Mouse (Mus musculus): Measurements from ENCODE around the gene Egr4. TPM values are rescaled to one million over a fixed set of nuclear protein-coding genes. Genes with fewer than 3 reads are reported as not detected.

The Egr4 gene
- polyA plus RNA-seq, 1 experiment from 2014 or later, result not detected

GRCm38 (mm10) chr6:85500416-85500815 is 13.0 kb downstream of the Egr4 start:
- WGBS, result 64% methylated on average over 1 of the region's 1 CpGs

GRCm38 (mm10) chr6:85498147-85498546 is 15.2 kb downstream of the Egr4 start:
- ATAC-seq (no peak), DNase-seq (ENCODE audit: low spot score) (no peak)
- Histone ChIP-seq H3K9me3 (ENCODE audit: low read length) (no peaks in the 10 kb centered on the region), H3K27me3 (replicated peaks; ENCODE audit: insufficient read depth, low read length) (no peaks in the 10 kb centered on the region), H3K9ac (replicated peaks; ENCODE audit: low read depth) (no peak overlapping the region), H3K4me2 (replicated peaks; ENCODE audit: low read depth, low read length) (no peak overlapping the region), H3K27ac (ENCODE audit: low read length) (no peak overlapping the region), H3K4me1 (ENCODE audit: insufficient read depth, low read depth, low read length) (no peaks in the 10 kb centered on the region; the same call in 1 of the 2 replicates), H3K36me3 (ENCODE audit: insufficient read depth, low read length) (no peaks in the 10 kb centered on the region), H3K4me3 (ENCODE audit: low read depth, low read length) (no peak overlapping the region)
- WGBS, result 55% methylated on average over 9 of the region's 9 CpGs
- TF ChIP-seq CTCF (IDR thresholded peaks at IDR 0.05) (no peak), EP300 (IDR thresholded peaks at IDR 0.05) (no peak)

More at GRCm38 (mm10) chr6:85500416-85500815, 13.0 kb downstream of the Egr4 start:
- Histone ChIP-seq H3K9ac (replicated peaks; ENCODE audit: low read depth) (no peak overlapping the region), H3K36me3 (ENCODE audit: insufficient read depth, low read length) (no peaks in the 10 kb centered on the region), H3K4me3 (ENCODE audit: low read depth, low read length) (no peak overlapping the region), H3K27ac (ENCODE audit: low read length) (no peak overlapping the region), H3K9me3 (ENCODE audit: low read length) (no peaks in the 10 kb centered on the region), H3K4me1 (ENCODE audit: insufficient read depth, low read depth, low read length) (no peaks in the 10 kb centered on the region; the same call in 1 of the 2 replicates), H3K27me3 (replicated peaks; ENCODE audit: insufficient read depth, low read length) (no peaks in the 10 kb centered on the region), H3K4me2 (replicated peaks; ENCODE audit: low read depth, low read length) (no peak overlapping the region)
- ATAC-seq (no peak), DNase-seq (ENCODE audit: low spot score) (no peak)
- TF ChIP-seq EP300 (IDR thresholded peaks at IDR 0.05) (no peak), CTCF (IDR thresholded peaks at IDR 0.05) (no peak)

GRCm38 (mm10) chr6:85496976-85497375 is 16.4 kb downstream of the Egr4 start:
- no peaks in the 10 kb centered on the region for H3K27me3 ChIP-seq (replicated peaks; ENCODE audit: insufficient read depth, low read length)
- H3K4me2 ChIP-seq (replicated peaks; ENCODE audit: low read depth, low read length), result no peak overlapping the region
- no peak overlapping the region for H3K4me3 ChIP-seq (ENCODE audit: low read depth, low read length)
- TF ChIP-seq CTCF (IDR thresholded peaks at IDR 0.05), result no peak
- TF ChIP-seq EP300 (IDR thresholded peaks at IDR 0.05), result no peak
- H3K36me3 ChIP-seq (ENCODE audit: insufficient read depth, low read length), result no peaks in the 10 kb centered on the region
- H3K9me3 ChIP-seq (ENCODE audit: low read length), result no peaks in the 10 kb centered on the region
- no peaks in the 10 kb centered on the region for H3K4me1 ChIP-seq (ENCODE audit: insufficient read depth, low read depth, low read length)
- ATAC-seq, result no peak
- H3K27ac ChIP-seq (ENCODE audit: low read length), result no peak overlapping the region
- DNase-seq (ENCODE audit: low spot score), result no peak
- no peak overlapping the region for H3K9ac ChIP-seq (replicated peaks; ENCODE audit: low read depth)

- Histone ChIP-seq H3K27ac (ENCODE audit: low read length) (no peak overlapping the region), H3K36me3 (ENCODE audit: insufficient read depth, low read length) (no peaks in the 10 kb centered on the region), H3K4me1 (ENCODE audit: insufficient read depth, low read depth, low read length) (no peaks in the 10 kb centered on the region), H3K9me3 (ENCODE audit: low read length) (no peaks in the 10 kb centered on the region), H3K27me3 (replicated peaks; ENCODE audit: insufficient read depth, low read length) (no peaks in the 10 kb centered on the region), H3K4me3 (ENCODE audit: low read depth, low read length) (no peak overlapping the region), H3K9ac (replicated peaks; ENCODE audit: low read depth) (no peak overlapping the region), H3K4me2 (replicated peaks; ENCODE audit: low read depth, low read length) (no peak overlapping the region)
- DNase-seq (ENCODE audit: low spot score) (no peak), ATAC-seq (no peak)
- 74% methylated on average over 3 of the region's 3 CpGs for WGBS
- TF ChIP-seq EP300 (IDR thresholded peaks at IDR 0.05) (no peak), CTCF (IDR thresholded peaks at IDR 0.05) (no peak)
These were observed 21.8 kb downstream of the Egr4 start for GRCm38 (mm10) chr6:85491606-85492005.

GRCm38 (mm10) chr6:85490252-85490651 is 23.1 kb downstream of the Egr4 start:
- ATAC-seq, result no peak
- Histone ChIP-seq H3K4me3 (ENCODE audit: low read depth, low read length) (no peak overlapping the region), H3K9ac (replicated peaks; ENCODE audit: low read depth) (no peak overlapping the region), H3K27me3 (replicated peaks; ENCODE audit: insufficient read depth, low read length) (no peaks in the 10 kb centered on the region), H3K36me3 (ENCODE audit: insufficient read depth, low read length) (no peaks in the 10 kb centered on the region), H3K4me1 (ENCODE audit: insufficient read depth, low read depth, low read length) (no peaks in the 10 kb centered on the region), H3K9me3 (ENCODE audit: low read length) (no peaks in the 10 kb centered on the region), H3K27ac (ENCODE audit: low read length) (no peak overlapping the region), H3K4me2 (replicated peaks; ENCODE audit: low read depth, low read length) (no peak overlapping the region)
- DNase-seq (ENCODE audit: low spot score), result no peak
- whole genome bisulfite sequencing, result 90% methylated on average over 4 of the region's 4 CpGs
- TF ChIP-seq EP300 (IDR thresholded peaks at IDR 0.05) (no peak), CTCF (IDR thresholded peaks at IDR 0.05) (no peak)

- WGBS, result 68% methylated on average over 3 of the region's 3 CpGs
- Histone ChIP-seq H3K27ac (ENCODE audit: low read length) (no peak overlapping the region), H3K27me3 (replicated peaks; ENCODE audit: insufficient read depth, low read length) (0 out of 2 replicates have a peak, but pooled peaks cover 4% of the 10 kb centered on the region), H3K36me3 (ENCODE audit: insufficient read depth, low read length) (no peaks in the 10 kb centered on the region), H3K4me3 (ENCODE audit: low read depth, low read length) (no peak overlapping the region), H3K9ac (replicated peaks; ENCODE audit: low read depth) (no peak overlapping the region), H3K4me1 (ENCODE audit: insufficient read depth, low read depth, low read length) (no peaks in the 10 kb centered on the region), H3K4me2 (replicated peaks; ENCODE audit: low read depth, low read length) (no peak overlapping the region), H3K9me3 (ENCODE audit: low read length) (no peaks in the 10 kb centered on the region)
- TF ChIP-seq CTCF (IDR thresholded peaks at IDR 0.05) (no peak), EP300 (IDR thresholded peaks at IDR 0.05) (no peak)
- ATAC-seq (no peak), DNase-seq (ENCODE audit: low spot score) (no peak)
These were observed 23.7 kb downstream of the Egr4 start for GRCm38 (mm10) chr6:85489717-85490116.

GRCm38 (mm10) chr6:85488510-85488909 is 24.9 kb downstream of the Egr4 start:
- no peaks in the 10 kb centered on the region for H3K4me1 ChIP-seq (ENCODE audit: insufficient read depth, low read depth, low read length)
- no peak overlapping the region for H3K4me3 ChIP-seq (ENCODE audit: low read depth, low read length)
- no peak for DNase-seq (ENCODE audit: low spot score)
- no peak for TF ChIP-seq CTCF (IDR thresholded peaks at IDR 0.05)
- TF ChIP-seq EP300 (IDR thresholded peaks at IDR 0.05), result no peak
- H3K27ac ChIP-seq (ENCODE audit: low read length), result no peak overlapping the region
- no peaks in the 10 kb centered on the region for H3K36me3 ChIP-seq (ENCODE audit: insufficient read depth, low read length)
- no peak overlapping the region for H3K9ac ChIP-seq (replicated peaks; ENCODE audit: low read depth)
- no peak for ATAC-seq
- no peaks in the 10 kb centered on the region for H3K9me3 ChIP-seq (ENCODE audit: low read length)
- H3K27me3 ChIP-seq (replicated peaks; ENCODE audit: insufficient read depth, low read length), result peaks cover 16% of the 10 kb centered on the region
- H3K4me2 ChIP-seq (replicated peaks; ENCODE audit: low read depth, low read length), result no peak overlapping the region
- 76% methylated on average over 4 of the region's 4 CpGs for WGBS
